Mouse (Mus musculus): ENCODE data around the gene Spock1.

DNA sequence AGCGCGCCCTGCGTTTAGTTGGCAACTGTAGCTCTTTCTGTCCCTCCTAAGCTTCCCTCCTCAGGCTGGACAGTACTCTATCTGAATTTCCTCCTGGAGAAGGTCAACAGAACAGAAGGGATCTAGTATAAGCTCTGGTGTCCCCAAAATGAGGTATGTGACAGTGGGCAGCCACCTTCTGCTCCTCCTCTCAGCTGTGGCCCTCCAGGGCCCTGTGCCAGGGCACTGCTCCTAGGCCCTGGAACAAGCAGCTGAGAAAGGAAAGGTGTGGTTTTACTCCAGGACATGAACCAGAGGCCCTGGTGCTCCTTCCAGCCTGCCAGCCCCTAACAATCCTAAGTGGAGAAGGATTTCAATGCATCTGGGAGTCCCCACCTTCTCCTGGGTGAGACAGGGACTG, 51.1 kb downstream of the Spock1 start:
- TF ChIP-seq CTCF (IDR thresholded peaks at IDR 0.05; ENCODE audit: extremely low read depth, insufficient read length, insufficient replicate concordance, low read depth, low read length) (no peak), POLR2A (IDR thresholded peaks at IDR 0.05; ENCODE audit: low read depth, low read length) (no peak)

Data from small intestine, adult 2 months (tissue).